Mouse (Mus musculus): ENCODE data around the gene Htra1. TPM values are rescaled to one million over a fixed set of nuclear protein-coding genes. Genes with fewer than 3 reads are reported as not detected.

The Htra1 gene
- polyA plus RNA-seq, 1 experiment from 2014 or later, result 5.9 TPM

DNA sequence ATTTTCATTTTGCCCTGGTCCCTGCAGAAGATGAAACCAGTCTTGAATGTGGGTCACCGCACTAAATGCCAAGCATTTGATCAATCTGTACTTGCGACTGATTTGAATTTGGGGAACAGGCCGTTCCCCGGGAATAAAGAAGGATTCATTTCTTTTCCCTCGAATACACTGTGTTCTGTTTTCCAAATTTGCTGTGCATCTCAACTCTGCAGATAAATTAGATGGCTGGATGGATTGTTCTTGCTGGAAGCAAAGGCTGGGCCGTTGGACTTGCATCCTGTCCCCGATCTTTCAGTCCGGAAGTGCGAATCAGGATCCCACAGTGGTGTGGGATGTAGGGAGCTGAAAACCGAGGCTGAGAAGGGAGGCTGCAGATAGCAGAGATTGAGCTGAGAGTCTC is 17.5 kb downstream of the Htra1 start:
- no peak overlapping the region for H3K4me3 ChIP-seq (replicated peaks)
- H3K27ac ChIP-seq, result no peak overlapping the region
- 93% methylated on average over 10 of the region's 10 CpGs for WGBS
- no peaks in the 10 kb centered on the region for H3K9me3 ChIP-seq
- H3K9ac ChIP-seq, result no peak overlapping the region
- no peaks in the 10 kb centered on the region for H3K36me3 ChIP-seq (replicated peaks)
- no peak overlapping the region for H3K4me2 ChIP-seq
- no peaks in the 10 kb centered on the region for H3K4me1 ChIP-seq
- H3K27me3 ChIP-seq, result no peaks in the 10 kb centered on the region
- no peak for ATAC-seq (ENCODE audit: low FRiP score)

DNA sequence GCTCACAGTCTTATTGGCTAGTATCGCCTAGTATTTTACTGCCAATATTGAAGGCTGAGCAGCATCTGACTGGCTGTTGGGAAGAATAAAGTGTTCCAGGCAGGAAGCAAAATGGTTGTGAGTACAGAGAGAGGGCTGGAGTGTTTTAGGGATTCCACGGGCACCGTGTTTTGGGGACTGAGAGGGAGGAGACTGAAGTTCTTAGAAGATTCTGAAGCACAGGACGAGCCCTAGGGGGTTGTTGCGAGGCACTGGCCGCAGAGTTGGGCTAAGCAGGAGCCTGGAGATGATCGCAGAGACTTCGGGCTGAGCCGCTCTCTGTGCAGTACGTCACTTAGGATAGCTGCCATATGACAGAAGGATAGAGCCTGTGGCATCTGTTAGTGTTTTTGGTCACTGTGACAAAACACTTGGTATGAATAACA is 18.3 kb downstream of the Htra1 start:
- Histone ChIP-seq H3K9me3 (no peaks in the 10 kb centered on the region), H3K4me1 (no peaks in the 10 kb centered on the region), H3K27ac (no peak overlapping the region), H3K4me3 (replicated peaks) (no peak overlapping the region), H3K27me3 (no peaks in the 10 kb centered on the region), H3K9ac (no peak overlapping the region), H3K36me3 (replicated peaks) (no peaks in the 10 kb centered on the region), H3K4me2 (no peak overlapping the region)
- ATAC-seq (ENCODE audit: low FRiP score), result no peak
- 92% methylated on average over 10 of the region's 10 CpGs for WGBS

DNA sequence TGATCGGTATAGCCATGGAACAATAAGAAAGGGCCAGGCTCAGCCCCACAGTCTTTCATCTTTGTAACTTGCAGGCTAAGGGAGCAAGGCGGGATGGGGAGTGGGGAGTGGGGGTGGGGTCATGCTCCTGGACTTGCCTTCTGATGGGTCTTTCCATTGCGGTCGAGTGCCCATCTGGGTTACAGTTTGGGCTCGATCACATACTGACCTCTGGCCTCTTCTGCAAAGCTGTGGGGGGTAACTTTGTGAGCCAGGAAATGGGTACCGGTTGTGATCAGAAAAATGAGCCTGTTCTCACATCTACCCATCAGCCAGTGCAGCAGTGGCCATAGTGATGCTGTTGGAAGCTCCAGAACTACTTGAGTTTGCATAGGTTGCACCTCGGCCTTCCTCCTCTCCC is 22.6 kb downstream of the Htra1 start:
- Histone ChIP-seq H3K9ac (no peak overlapping the region), H3K4me1 (no peaks in the 10 kb centered on the region), H3K4me3 (replicated peaks) (no peak overlapping the region), H3K27me3 (no peaks in the 10 kb centered on the region), H3K9me3 (no peaks in the 10 kb centered on the region), H3K4me2 (no peak overlapping the region), H3K27ac (no peak overlapping the region), H3K36me3 (replicated peaks) (no peaks in the 10 kb centered on the region)
- ATAC-seq (ENCODE audit: low FRiP score), result no peak
- 58% methylated on average over 7 of the region's 7 CpGs for WGBS

DNA sequence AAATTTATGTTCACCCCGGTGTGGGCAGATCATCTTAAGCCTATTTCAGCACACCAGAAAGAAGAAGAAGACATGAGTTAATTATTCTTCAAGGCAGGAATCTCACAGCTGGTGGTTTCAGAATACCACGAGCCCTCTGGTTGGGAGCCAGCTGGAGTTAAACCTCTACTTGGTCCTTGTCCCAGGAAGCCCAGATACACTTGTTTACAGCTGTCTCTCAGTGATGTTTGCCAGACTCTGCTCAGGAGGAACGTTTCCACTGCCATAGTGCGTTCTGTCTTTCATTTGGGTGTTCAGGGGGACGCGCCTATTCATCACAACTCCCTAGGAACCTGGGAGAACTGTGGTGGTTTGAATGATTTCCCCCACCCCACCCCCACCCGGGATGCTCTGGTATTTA is 24.0 kb downstream of the Htra1 start:
- WGBS, result 64% methylated on average over 7 of the region's 7 CpGs
- Histone ChIP-seq H3K9ac (no peak overlapping the region), H3K4me2 (no peak overlapping the region), H3K36me3 (replicated peaks) (no peaks in the 10 kb centered on the region), H3K27me3 (no peaks in the 10 kb centered on the region), H3K4me3 (replicated peaks) (no peak overlapping the region), H3K4me1 (no peaks in the 10 kb centered on the region), H3K27ac (no peak overlapping the region), H3K9me3 (no peaks in the 10 kb centered on the region)
- ATAC-seq (ENCODE audit: low FRiP score), result no peak

DNA sequence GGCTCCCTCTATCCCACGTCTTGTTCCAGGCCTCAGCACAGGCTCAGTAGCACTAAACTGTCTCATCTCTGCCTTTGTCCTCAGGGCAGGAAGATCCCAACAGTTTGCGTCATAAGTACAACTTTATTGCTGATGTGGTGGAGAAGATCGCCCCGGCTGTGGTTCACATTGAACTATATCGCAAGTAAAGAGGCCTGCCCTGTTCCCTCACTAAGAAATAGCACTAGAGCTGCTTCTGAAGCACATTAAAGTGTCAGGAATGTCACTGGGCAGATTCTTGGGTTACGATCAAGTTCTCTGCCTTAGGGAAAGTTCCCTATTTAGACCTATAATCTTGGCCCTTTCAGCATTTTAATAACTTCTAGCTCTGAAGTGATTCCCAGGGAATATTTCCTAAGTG is 25.5 kb downstream of the Htra1 start:
- ATAC-seq (ENCODE audit: low FRiP score), result no peak
- Histone ChIP-seq H3K9ac (no peak overlapping the region), H3K27ac (no peak overlapping the region), H3K4me2 (no peak overlapping the region), H3K4me3 (replicated peaks) (no peak overlapping the region), H3K36me3 (replicated peaks) (no peaks in the 10 kb centered on the region), H3K27me3 (no peaks in the 10 kb centered on the region), H3K4me1 (0 out of 2 replicates have a peak, but pooled peaks cover 2% of the 10 kb centered on the region), H3K9me3 (no peaks in the 10 kb centered on the region)
- WGBS, result 87% methylated on average over 6 of the region's 6 CpGs

DNA sequence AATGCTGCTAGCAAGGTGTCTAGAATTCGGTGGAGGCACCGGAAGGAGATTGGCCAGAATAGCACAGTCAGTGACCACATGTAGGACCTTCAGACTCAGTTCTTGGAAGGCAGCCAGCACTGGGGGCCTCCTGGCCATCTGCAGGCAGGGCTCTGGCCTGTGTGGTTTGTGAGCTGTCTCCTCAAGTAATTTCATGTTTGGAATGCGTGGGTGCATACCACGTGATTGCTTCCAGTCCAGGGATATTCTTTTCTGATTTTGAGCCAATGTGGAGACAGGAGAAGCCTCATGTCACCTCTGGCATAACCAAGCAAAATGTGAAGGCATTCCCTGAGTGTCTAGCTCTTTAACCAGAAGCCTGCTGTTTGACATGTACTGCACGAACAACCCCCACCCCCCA is 28.8 kb downstream of the Htra1 start:
- Histone ChIP-seq H3K9me3 (no peaks in the 10 kb centered on the region), H3K27ac (no peak overlapping the region), H3K9ac (no peak overlapping the region), H3K4me1 (0 out of 2 replicates have a peak, but pooled peaks cover 2% of the 10 kb centered on the region), H3K4me2 (no peak overlapping the region), H3K27me3 (no peaks in the 10 kb centered on the region), H3K4me3 (replicated peaks) (no peak overlapping the region), H3K36me3 (replicated peaks) (no peaks in the 10 kb centered on the region)
- WGBS, result 87% methylated on average over 5 of the region's 5 CpGs
- ATAC-seq (ENCODE audit: low FRiP score), result no peak

DNA sequence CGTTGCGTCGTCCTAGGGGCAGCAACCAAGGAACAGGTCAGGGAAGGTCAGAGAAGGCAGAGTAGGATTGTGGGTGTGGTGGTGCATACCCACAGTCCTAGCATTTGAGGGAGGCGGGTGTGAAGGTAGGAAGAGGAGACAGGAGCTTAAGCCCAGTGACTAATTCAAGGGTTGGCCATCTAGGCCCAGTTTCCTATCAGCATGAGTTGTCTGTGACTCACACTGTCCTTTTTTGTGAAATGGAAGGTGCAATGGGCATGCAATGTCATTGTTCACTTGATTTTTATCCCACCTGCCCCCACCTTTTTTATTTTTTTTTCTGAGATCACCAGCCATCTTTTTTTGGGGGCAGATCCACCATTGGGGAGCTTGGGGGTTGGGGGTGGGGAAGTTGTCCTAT is 29.5 kb downstream of the Htra1 start:
- 91% methylated on average over 4 of the region's 4 CpGs for WGBS
- no peak overlapping the region for H3K27ac ChIP-seq
- H3K27me3 ChIP-seq, result no peaks in the 10 kb centered on the region

DNA sequence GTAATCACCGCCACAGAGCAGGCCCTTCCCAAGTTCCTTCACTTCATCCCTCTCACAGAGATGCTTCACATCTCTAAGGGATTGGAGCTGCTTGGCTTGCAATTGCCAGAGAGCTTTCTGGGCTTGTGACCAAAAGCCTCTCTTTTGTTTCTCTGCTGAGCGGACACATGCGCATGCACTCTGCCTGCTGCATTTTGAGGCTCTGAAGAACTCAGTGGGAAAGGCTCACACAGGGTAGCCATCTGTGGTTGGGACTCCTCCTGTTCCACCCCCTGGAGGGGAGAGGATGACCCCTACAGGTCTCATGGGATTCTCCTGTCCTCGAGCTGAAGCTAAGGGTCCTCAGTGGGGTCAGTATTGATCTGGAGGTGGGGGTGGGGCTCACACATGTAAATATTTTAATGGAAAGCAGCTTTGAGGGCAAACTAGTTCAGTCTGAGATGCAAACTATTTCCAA is 30.0 kb downstream of the Htra1 start:
- no peaks in the 10 kb centered on the region for H3K27me3 ChIP-seq
- no peaks in the 10 kb centered on the region for H3K9me3 ChIP-seq
- H3K4me1 ChIP-seq, result 0 out of 2 replicates have a peak, but pooled peaks cover 2% of the 10 kb centered on the region
- no peaks in the 10 kb centered on the region for H3K36me3 ChIP-seq (replicated peaks)
- H3K9ac ChIP-seq, result no peak overlapping the region
- 73% methylated on average over 4 of the region's 4 CpGs for WGBS
- no peak overlapping the region for H3K4me3 ChIP-seq (replicated peaks)
- no peak overlapping the region for H3K4me2 ChIP-seq
- H3K27ac ChIP-seq, result 0 out of 2 replicates have a peak overlapping the region, but pooled peaks have one; percentile 19
- no peak for ATAC-seq (ENCODE audit: low FRiP score)

More for the DNA sequence above, 29.5 kb downstream of the Htra1 start:
- Histone ChIP-seq H3K4me2 (no peak overlapping the region), H3K4me1 (0 out of 2 replicates have a peak, but pooled peaks cover 2% of the 10 kb centered on the region), H3K36me3 (replicated peaks) (no peaks in the 10 kb centered on the region), H3K9ac (no peak overlapping the region), H3K4me3 (replicated peaks) (no peak overlapping the region), H3K9me3 (no peaks in the 10 kb centered on the region)
- no peak for ATAC-seq (ENCODE audit: low FRiP score)

DNA sequence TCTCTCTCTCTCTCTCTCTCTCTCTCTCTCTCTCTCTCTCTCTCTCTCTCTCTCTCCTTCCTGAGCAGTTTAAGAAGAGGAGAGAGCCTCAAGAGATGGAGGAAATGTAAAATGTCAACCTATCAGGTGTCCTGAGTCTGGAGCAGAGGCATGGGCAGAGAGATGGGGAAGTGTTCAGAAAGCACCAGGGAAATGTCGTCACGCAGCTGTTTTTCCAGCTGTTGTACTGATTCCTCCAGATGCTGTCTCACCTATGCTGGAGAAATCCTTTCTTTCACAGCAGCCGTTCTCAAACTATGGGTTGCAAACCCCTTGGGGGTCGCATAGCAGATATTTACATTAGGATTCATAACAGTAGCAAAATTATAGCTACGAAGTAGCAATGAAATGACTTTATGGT is 30.5 kb downstream of the Htra1 start:
- Histone ChIP-seq H3K4me1 (0 out of 2 replicates have a peak, but pooled peaks cover 2% of the 10 kb centered on the region), H3K36me3 (replicated peaks) (no peaks in the 10 kb centered on the region), H3K27me3 (no peaks in the 10 kb centered on the region), H3K27ac (no peak overlapping the region), H3K4me3 (replicated peaks) (no peak overlapping the region), H3K4me2 (no peak overlapping the region), H3K9me3 (no peaks in the 10 kb centered on the region), H3K9ac (no peak overlapping the region)
- WGBS, result 81% methylated on average over 5 of the region's 5 CpGs
- no peak for ATAC-seq (ENCODE audit: low FRiP score)

DNA sequence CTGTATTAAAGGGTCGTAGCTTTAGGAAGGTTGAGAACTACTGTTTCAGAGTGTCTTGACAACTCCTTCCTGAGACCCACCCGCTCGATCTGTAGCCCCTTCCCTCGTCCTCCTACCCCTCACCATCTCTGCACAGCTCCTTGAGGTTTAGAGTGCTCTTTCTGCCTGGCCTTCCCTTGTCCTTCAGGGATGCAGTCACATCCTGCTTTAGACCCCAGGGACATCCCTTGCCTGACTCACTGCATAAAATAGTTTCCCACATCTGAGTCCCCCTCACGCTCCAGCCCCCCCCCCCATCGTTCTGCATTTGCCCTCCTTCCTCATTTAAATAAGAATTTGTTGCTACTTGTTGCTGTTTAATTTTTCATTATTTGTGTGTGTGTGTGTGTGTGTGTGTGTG is 31.0 kb downstream of the Htra1 start:
- Histone ChIP-seq H3K36me3 (replicated peaks) (no peaks in the 10 kb centered on the region), H3K9ac (no peak overlapping the region), H3K4me2 (no peak overlapping the region), H3K27me3 (no peaks in the 10 kb centered on the region), H3K9me3 (no peaks in the 10 kb centered on the region), H3K4me1 (0 out of 2 replicates have a peak, but pooled peaks cover 2% of the 10 kb centered on the region), H3K27ac (no peak overlapping the region), H3K4me3 (replicated peaks) (no peak overlapping the region)
- 85% methylated on average over 6 of the region's 6 CpGs for WGBS
- no peak for ATAC-seq (ENCODE audit: low FRiP score)

DNA sequence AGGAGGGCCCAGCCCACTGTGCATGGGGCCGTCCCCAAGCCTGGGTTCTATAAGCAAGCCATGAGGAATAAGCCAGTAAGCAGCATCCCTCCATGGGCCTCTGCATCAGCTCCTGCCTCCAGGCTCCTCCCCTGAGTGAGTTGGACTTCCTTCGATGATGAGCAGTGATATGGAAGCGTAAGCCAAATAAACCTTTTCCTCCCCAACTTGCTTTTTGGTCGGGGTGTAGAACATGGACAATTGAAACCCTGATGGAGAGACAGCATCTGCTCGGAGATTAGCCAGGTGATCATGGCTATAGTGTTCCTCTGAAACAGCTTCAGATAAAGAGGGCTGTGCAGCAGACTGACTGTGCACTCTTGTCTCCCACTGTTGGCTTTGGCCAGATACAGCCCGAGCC is 32.0 kb downstream of the Htra1 start:
- no peaks in the 10 kb centered on the region for H3K9me3 ChIP-seq
- 90% methylated on average over 6 of the region's 6 CpGs for WGBS
- H3K4me2 ChIP-seq, result no peak overlapping the region
- H3K27me3 ChIP-seq, result no peaks in the 10 kb centered on the region
- ATAC-seq (ENCODE audit: low FRiP score), result no peak
- H3K36me3 ChIP-seq (replicated peaks), result no peaks in the 10 kb centered on the region
- H3K27ac ChIP-seq, result no peak overlapping the region
- 0 out of 2 replicates have a peak, but pooled peaks cover 2% of the 10 kb centered on the region for H3K4me1 ChIP-seq
- no peak overlapping the region for H3K9ac ChIP-seq
- no peak overlapping the region for H3K4me3 ChIP-seq (replicated peaks)

DNA sequence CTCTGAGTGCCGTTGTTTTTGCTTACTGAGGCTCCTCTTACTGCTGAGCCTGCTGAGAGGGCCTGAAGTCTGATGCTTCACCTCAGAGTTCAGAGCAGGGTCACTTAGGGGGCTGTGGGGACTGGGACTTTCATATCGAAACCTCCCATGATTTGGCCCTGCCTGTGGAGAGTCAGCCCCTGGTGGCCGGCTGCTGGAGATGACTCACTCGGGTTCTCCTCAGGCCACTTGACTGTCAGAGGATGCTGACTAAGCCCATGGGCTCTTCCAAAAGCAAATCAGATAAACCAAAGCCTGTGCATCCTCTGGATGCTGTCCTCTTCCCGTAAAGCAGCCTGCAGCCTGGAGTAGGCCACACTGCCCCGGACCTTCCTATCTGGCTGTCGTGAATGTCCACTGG is 32.6 kb downstream of the Htra1 start:
- Histone ChIP-seq H3K9ac (no peak overlapping the region), H3K4me1 (0 out of 2 replicates have a peak, but pooled peaks cover 2% of the 10 kb centered on the region), H3K27ac (no peak overlapping the region), H3K27me3 (no peaks in the 10 kb centered on the region), H3K9me3 (no peaks in the 10 kb centered on the region), H3K36me3 (replicated peaks) (no peaks in the 10 kb centered on the region), H3K4me3 (replicated peaks) (no peak overlapping the region), H3K4me2 (no peak overlapping the region)
- ATAC-seq (ENCODE audit: low FRiP score), result no peak
- 78% methylated on average over 7 of the region's 7 CpGs for WGBS

DNA sequence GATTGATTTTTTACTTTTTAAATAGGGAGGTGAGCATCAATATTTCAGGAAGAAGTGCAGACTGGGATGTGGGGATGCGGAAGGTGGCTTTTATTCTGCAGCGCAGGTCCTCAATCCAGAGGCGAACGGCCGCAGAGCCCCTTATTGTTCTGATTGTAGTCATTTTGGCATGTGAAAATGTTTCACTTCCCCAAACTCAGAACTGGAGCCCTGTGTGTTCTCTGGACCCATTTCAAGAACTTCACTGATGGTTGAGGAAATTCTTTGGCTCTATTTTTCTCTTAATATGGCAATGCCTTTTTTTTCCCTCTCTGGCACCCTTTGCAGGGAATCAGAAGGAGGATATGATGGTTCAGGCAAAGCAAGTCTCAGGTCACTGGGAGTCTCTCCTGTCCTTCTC is 33.2 kb downstream of the Htra1 start:
- H3K27me3 ChIP-seq, result no peaks in the 10 kb centered on the region

More for the DNA sequence above, 33.2 kb downstream of the Htra1 start:
- WGBS, result 92% methylated on average over 5 of the region's 5 CpGs
- Histone ChIP-seq H3K9ac (no peak overlapping the region), H3K4me3 (replicated peaks) (no peak overlapping the region), H3K4me1 (0 out of 2 replicates have a peak, but pooled peaks cover 2% of the 10 kb centered on the region), H3K4me2 (no peak overlapping the region), H3K9me3 (no peaks in the 10 kb centered on the region), H3K27ac (no peak overlapping the region), H3K36me3 (replicated peaks) (no peaks in the 10 kb centered on the region)
- no peak for ATAC-seq (ENCODE audit: low FRiP score)

All from forebrain, embryonic 12.5 days (tissue).